Mouse (Mus musculus) megakaryocyte progenitor cell, adult 5-6 weeks (primary cell): ENCODE results near the gene Gm45713. TPM values are rescaled to one million over a fixed set of nuclear protein-coding genes. Genes with fewer than 3 reads are reported as not detected.
"Not testable (repeated sequence)": the region's sequence is repeated elsewhere in the genome, so short reads cannot be mapped to it uniquely, and the experiment has no call there.

Experiments used
- ATAC-seq: replicated peaks from 2 replicates; pipeline ENCODE4 v1.8.0; 2016; ENCODE audit warnings: mild to moderate bottlenecking, moderate TSS enrichment, inconsistent platforms; ENCODE audit not compliant: poor library complexity
- total RNA-seq, 2 experiments: library from RNA; stranded (forward) in 1 of 2; stranded (reverse) in 1 of 2; fragments of 157-497, 149-512 nt in 1 of 2; fragments of 200-1000 nt in 1 of 2; gene quantifications; 2 replicates each; pipeline versions ENCODE4 v1.2.3 to v1.2.4; 2015 to 2017

Gm45713 gene
- total RNA-seq, 2 experiments from 2014 or later = not detected

- ATAC-seq = no peak
Measured at GRCm38 (mm10) chr7:45102441-45102840, 33.6 kb downstream of the Gm45713 start.

GRCm38 (mm10) chr7:45100046-45100445 lies 36.0 kb downstream of the Gm45713 start:
- no peak for ATAC-seq

DNA sequence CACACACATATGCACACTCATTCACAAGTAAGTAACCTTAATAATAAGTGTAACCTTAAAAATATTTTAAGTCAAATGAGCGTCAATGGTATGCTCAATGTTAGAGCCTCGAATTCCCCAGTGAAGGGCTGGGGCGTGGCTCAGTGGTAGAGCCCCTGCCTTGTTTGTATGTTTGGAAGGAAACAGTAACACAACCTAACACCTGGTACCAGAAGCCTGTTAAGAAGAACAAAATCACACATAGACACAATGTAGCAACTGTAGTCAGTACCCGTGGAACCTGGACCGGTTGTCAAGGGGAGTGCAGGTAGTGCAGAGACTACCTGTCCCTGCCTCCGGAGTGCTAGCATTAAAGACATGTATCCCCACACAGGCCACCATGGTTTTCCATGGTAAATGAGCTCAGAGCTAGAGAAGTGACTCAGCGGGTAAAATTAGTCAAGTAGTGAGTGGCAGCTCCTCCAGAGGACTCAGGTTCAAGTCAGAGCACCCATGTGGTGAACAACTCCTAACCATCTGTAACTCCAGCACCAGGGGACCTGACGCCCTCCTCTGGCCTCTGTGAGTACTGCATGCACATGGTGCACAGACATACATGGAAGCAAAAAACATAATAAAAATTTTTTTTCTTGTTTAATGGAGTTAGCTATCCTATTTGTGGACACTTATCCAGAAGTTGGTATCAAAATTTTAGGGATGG lies 37.3 kb downstream of the Gm45713 start:
- ATAC-seq = peak; percentile 51; the same call in 1 of the 2 replicates

DNA sequence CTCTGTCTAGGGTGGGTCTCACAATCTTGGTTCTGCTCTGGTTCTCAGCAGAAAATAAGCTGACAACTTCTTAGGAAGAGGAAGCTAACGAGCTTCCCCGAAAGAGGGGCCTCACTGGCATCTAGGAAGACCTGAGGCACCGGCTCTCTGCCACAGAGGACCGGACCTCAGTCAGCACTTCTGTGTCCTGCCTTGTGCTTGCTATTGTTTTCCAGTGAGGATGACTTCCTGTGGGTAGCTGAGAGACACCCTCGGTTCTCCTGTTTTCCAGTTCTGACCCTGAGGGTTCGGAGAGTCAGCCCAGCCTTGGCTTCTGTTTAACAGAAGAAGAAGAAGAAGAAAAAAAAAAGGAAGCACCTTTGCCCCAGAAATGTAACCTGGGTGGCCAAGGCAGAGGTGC lies 38.6 kb downstream of the Gm45713 start:
- no peak for ATAC-seq

- not testable (repeated sequence) for ATAC-seq
Measured at GRCm38 (mm10) chr7:45095965-45096364, 40.1 kb downstream of the Gm45713 start.

- ATAC-seq = no peak
Measured at GRCm38 (mm10) chr7:45095367-45095766, 40.7 kb downstream of the Gm45713 start.

GRCm38 (mm10) chr7:45094121-45094520 lies 41.9 kb downstream of the Gm45713 start:
- no peak for ATAC-seq

- no peak for ATAC-seq
Measured at GRCm38 (mm10) chr7:45093516-45093905, 42.5 kb downstream of the Gm45713 start.

DNA sequence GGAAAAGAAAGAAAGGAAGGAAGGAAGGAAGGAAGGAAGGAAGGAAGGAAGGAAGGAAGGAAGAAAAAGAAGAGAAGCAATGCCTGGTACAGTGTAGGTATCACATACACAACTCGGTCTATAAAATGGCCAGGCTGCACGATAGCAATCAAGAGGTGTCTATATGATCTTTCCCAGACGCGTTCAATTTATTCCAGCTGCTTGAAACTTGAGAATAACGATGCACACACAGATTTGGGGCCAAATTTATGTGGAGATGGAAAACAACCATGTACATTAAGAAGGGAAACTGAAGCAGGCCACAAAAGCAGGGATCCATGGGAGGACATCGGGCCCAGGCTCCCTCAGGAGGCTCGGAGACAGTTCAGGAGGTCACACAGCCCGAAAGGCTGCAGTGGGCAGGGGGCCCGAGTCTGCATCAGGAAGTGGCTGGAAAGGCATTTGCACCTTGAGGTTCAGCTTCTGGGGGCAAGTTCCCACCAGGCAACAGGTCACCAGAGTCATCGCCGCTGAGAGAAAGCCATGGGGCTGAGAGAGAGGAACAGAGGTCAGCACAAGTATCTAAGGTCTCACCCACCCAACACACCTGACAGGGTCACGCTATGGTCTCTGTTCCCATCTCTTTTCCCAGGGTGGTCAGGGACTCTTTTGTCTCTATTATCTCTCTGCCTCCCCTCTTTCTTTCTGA lies 43.1 kb downstream of the Gm45713 start:
- no peak for ATAC-seq

GRCm38 (mm10) chr7:45092048-45092447 lies 44.0 kb downstream of the Gm45713 start, which contains the start of gene Rcn3:
Gene Rcn3 (minus strand): TSS chr7:45092221.
- ATAC-seq = peak; percentile 87

DNA sequence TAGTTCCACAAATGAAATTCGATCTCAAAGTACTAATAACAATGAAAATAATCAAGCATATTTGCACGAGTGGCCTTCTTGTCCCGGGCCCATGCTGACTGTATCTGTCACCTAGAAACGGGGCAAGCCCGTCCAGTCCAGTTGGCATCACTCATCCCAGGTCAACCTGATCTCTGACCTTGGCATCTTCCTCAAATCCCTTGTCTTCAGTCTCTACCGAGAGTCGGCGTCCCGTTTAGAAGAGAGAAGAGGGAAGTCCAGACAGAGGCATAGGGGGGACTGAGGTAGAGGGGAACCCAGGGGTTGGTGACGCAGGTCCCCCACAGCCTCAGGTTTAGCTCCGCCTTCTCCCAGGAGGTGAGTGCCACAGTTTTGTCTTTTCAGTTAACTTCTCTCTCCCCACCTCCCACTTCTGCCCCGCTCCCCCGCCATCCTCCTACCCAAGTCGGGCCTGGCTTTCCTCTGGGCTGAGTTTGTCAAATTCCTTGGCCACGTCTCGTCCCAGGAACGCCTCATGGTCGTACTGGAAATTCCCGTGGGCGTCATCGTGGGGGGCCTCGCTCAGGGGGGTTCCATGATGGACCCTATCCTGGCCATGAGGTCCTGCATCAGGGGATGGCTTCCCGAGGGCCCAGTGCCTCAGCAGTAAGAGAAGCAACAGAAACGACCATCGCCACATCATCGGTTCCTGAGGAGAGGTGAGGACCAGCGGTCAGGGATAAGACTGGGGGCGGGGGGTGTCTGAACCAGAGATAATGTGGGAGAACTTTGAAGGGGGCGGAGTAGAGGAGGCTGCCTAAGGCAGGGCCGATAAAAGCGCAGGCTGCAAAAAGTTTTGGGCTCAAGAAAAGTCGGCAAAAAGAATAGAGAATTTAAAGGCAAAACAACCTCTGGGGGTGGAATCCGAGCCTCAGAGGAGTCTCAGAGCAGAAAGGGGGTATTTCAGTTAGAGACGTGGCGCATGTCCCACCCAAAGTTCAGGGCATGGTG lies 44.7 kb downstream of the Gm45713 start:
- peak; percentile 40 for ATAC-seq

GRCm38 (mm10) chr7:45090251-45090977 lies 45.6 kb downstream of the Gm45713 start:
- ATAC-seq = peak; percentile 55

- ATAC-seq = no peak
Measured at GRCm38 (mm10) chr7:45088597-45088996, 47.4 kb downstream of the Gm45713 start.

GRCm38 (mm10) chr7:45086084-45086483 lies 49.9 kb downstream of the Gm45713 start:
- no peak for ATAC-seq

DNA sequence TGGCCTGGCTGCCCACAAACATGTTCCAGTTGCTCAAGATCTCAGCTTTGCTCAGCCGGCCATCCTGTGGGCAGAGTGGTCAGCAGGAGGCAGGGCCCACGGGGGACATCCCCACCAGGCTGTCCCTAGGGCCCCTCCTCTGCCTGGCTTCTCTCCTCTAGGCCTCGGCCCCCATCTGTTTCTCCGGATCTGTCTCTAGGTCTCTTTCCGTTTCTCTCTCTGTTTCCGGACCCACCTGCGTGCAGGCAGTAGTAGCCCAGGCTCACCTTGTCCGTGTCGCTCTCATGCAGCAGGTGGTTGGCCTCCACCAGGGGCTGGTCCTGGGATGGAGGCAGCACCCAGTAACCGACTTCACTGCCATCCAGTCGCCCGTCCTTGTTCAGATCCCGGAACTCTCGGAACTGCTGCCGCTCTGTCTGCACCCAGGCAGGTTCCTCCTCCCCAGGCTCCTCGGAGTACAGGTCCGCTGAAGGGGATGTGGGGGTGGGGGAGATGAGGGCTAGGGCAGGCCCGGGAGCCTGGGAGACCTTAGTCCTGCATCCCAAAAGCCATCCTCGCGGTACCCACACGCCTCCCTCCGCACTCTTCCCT lies 52.6 kb downstream of the Gm45713 start:
- no peak; the same call in 1 of the 2 replicates for ATAC-seq

DNA sequence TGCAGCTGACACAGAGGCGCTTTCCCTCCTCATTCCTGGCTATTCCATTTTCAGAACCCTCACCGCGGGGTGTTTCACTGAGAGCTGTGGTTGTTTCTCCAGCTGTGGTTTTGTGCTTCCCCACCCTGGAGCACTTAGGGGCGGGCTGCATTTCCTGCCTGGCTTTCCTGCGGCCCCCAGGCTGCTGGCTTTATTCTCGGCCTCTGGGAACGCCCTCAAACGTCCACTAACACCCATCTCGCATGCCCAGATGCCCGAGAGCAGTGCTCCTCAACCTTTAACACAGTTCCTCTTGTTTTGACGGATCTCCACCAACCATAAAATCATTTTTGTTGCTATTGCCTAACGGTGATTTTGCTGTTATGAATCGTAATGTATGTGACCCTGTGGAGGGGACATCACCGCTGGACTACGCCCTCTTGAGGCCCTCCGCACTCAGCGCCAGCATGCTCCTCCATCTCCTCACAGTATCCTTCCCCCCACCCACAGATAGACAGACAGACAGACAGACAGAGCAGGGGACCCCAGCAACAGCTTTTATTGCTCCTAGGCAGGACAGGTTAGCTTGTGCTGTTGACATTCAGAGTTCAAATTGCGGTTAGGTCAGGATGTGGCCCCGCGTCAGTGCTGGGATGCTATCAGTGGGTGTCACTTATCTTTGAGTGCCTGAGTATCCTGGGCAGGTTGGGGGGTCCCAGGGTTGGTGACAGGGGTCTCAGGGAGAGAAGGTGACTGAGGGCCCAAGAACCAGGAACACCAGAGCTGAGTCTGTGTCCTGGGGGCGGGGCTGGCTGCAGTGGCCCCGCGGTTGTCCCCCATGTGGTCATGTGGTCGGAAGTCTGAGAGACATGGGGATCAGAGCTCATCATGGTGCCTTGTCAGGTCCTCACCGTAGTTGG lies 53.4 kb downstream of the Gm45713 start:
- peak; percentile 61 for ATAC-seq

DNA sequence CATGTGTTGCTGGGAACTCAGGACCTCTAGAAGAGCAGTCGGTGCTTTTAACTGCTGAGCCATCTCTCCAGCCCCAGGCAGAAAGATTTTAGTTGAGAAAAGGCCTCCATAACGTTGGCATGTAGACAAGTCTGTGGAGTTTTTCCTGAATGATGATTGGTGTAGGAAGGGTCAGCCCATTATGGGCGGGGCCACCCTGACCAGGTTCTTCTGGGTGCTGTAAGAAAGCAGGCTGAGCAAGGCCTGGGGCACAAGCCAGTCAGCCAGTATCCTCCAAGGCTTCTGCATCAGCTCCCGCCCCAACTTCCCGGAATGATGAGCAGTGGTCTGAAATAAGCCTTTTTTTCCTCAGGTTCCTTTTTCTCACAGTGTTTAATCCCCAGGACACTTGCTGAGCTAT lies 55.0 kb downstream of the Gm45713 start:
- ATAC-seq = no peak

- peak; percentile 65 for ATAC-seq
Measured at GRCm38 (mm10) chr7:45079856-45080255, 56.2 kb downstream of the Gm45713 start.

DNA sequence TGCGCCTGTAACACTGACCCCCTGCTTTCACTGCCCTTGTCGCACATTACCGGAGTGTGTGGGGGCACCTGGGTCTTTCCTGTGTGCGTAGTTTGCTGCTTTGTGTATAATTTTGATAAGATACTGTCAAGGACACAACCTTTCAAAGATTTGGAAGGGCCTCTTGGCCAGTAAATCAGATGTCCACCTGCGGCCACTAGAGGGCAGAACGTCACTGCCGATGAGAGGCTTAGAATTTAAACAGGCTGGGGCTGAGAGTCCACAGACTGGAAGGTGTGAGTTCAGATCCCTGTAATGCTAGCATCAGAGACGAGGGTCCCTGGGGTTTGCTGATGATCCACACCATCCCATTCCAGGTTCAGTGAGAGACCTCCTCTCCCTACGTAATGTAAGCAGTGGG lies 57.5 kb downstream of the Gm45713 start:
- peak; percentile 40 for ATAC-seq
